In genomic region chr1:60179932-60180783, GRCm38 (mm10) we compare ENCODE assay signal across 7 mouse cellular contexts. TPM values are rescaled to one million over a fixed set of nuclear protein-coding genes. Genes with fewer than 3 reads are reported as not detected.
DNase-seq lines count a peak whose midpoint lies in the region; ATAC-seq lines count a peak whose summit lies in the region.

Gene Nbeal1, plus strand, starts transcription at chr1:60180599.

- peak within 1 kb of the TSS; percentile 96 for H3K27ac ChIP-seq in embryonic facial prominence, embryonic 12.5 days
- H3K27ac ChIP-seq in limb, embryonic 11.5 days (replicated peaks; ENCODE audit: low read depth, low read length): peak within 1 kb of the TSS; percentile 89
- peak within 1 kb of the TSS; percentile 95 for H3K27ac ChIP-seq in midbrain, embryonic 14.5 days (replicated peaks; ENCODE audit: low read depth, low read length)

- no peaks in the 10 kb centered on the region for H3K9me3 ChIP-seq in embryonic facial prominence, embryonic 12.5 days
- H3K9me3 ChIP-seq in limb, embryonic 11.5 days (ENCODE audit: control insufficient read depth, low read length): no peaks in the 10 kb centered on the region
- no peaks in the 10 kb centered on the region for H3K9me3 ChIP-seq in midbrain, embryonic 14.5 days (ENCODE audit: control insufficient read depth, low read length)

- H3K9ac ChIP-seq in embryonic facial prominence, embryonic 12.5 days: peak within 1 kb of the TSS; percentile 84
- peak within 1 kb of the TSS; percentile 76 for H3K9ac ChIP-seq in limb, embryonic 11.5 days (ENCODE audit: low read length)
- H3K9ac ChIP-seq in midbrain, embryonic 14.5 days (replicated peaks; ENCODE audit: low read length): peak within 1 kb of the TSS; percentile 91

- peaks cover 7% of the 10 kb centered on the region; the same call in 1 of the 2 replicates for H3K4me1 ChIP-seq in embryonic facial prominence, embryonic 12.5 days
- 0 out of 2 replicates have a peak, but pooled peaks cover 2% of the 10 kb centered on the region for H3K4me1 ChIP-seq in limb, embryonic 11.5 days (ENCODE audit: control insufficient read depth, insufficient read depth, low read length)
- H3K4me1 ChIP-seq in midbrain, embryonic 14.5 days (ENCODE audit: control insufficient read depth, insufficient read depth, low read length): peaks cover 12% of the 10 kb centered on the region

- ATAC-seq in embryonic facial prominence, embryonic 12.5 days (ENCODE audit: insufficient number of reproducible peaks, insufficient read depth, low FRiP score, low TSS enrichment): peak; percentile 99
- ATAC-seq in limb, embryonic 11.5 days (ENCODE audit: insufficient number of reproducible peaks, low FRiP score, low TSS enrichment, low read depth): peak; percentile 98
- peak; percentile 99 for ATAC-seq in midbrain, embryonic 14.5 days (ENCODE audit: low FRiP score, low TSS enrichment)

- H3K4me3 ChIP-seq in embryonic facial prominence, embryonic 12.5 days: peak within 1 kb of the TSS; percentile 86
- peak within 1 kb of the TSS; percentile 64 for H3K4me3 ChIP-seq in limb, embryonic 11.5 days (ENCODE audit: low read depth, low read length)
- peak within 1 kb of the TSS; percentile 84 for H3K4me3 ChIP-seq in midbrain, embryonic 14.5 days (replicated peaks; ENCODE audit: low read depth, low read length)

- DNase-seq in adrenal gland, postnatal 25 days: peak; percentile 100
- peak; percentile 100 for DNase-seq in heart, adult 11 months
- peak; percentile 99 for DNase-seq in kidney, adult 18-20 months
- DNase-seq in limb, embryonic 11.5 days (ENCODE audit: low spot score): peak; percentile 99
- peak; percentile 98 for DNase-seq in midbrain, embryonic 14.5 days
- DNase-seq in spleen, adult 18-20 months: peak; percentile 99

- WGBS in embryonic facial prominence, embryonic 12.5 days: under 1% methylated on average over 72 of the region's 74 CpGs
- 1% methylated on average over 66 of the region's 74 CpGs for WGBS in limb, embryonic 11.5 days
- WGBS in midbrain, embryonic 14.5 days: under 1% methylated on average over 74 of the region's 74 CpGs

- peak within 1 kb of the TSS; percentile 52 for H3K4me2 ChIP-seq in embryonic facial prominence, embryonic 12.5 days (replicated peaks)
- peak within 1 kb of the TSS; percentile 43 for H3K4me2 ChIP-seq in limb, embryonic 11.5 days (ENCODE audit: low read depth, severe bottlenecking)
- H3K4me2 ChIP-seq in midbrain, embryonic 14.5 days (ENCODE audit: low read length): peak within 1 kb of the TSS; percentile 65

- no peaks in the 10 kb centered on the region for H3K27me3 ChIP-seq in embryonic facial prominence, embryonic 12.5 days
- no peaks in the 10 kb centered on the region for H3K27me3 ChIP-seq in limb, embryonic 11.5 days (ENCODE audit: control insufficient read depth, insufficient read depth, low read length)
- H3K27me3 ChIP-seq in midbrain, embryonic 14.5 days (ENCODE audit: control insufficient read depth, insufficient read depth, low read length): no peaks in the 10 kb centered on the region

- no peaks in the 10 kb centered on the region for H3K36me3 ChIP-seq in embryonic facial prominence, embryonic 12.5 days
- H3K36me3 ChIP-seq in limb, embryonic 11.5 days (ENCODE audit: control insufficient read depth, insufficient read depth, low read length): no peaks in the 10 kb centered on the region
- no peaks in the 10 kb centered on the region for H3K36me3 ChIP-seq in midbrain, embryonic 14.5 days (ENCODE audit: control insufficient read depth, insufficient read depth, low read length)

RNA-seq across cellular contexts. Expression of gene Nbeal1, which starts in this region (rescaled TPM):
- 73.8 and 77.7 TPM in 2 replicates for total RNA-seq in adrenal gland, postnatal 25 days (2021)
- polyA plus RNA-seq in embryonic facial prominence, embryonic 12.5 days (2016; fragmentation: Nextera tagmentation; extraction: Ambion mirVana): 10.6 and 10.9 TPM in 2 replicates
- polyA plus RNA-seq in limb, embryonic 11.5 days (2014; fragmentation: Nextera tagmentation; extraction: Ambion mirVana): 6.9 and 7.2 TPM in 2 replicates
- polyA plus RNA-seq in midbrain, embryonic 14.5 days (2014; fragmentation: Nextera tagmentation; extraction: Ambion mirVana): 12.7 and 13.3 TPM in 2 replicates

Comparison
In these comparisons a context has a peak if more than half of its experiments do, and no peak if none do; other contexts are left out.
1. Peak in every context shown above with its lines: DNase-seq, ATAC-seq, H3K4me3 ChIP-seq and H3K27ac ChIP-seq.